Mouse (Mus musculus): ENCODE measurements around the gene Gzmk. TPM values are rescaled to one million over a fixed set of nuclear protein-coding genes. Genes with fewer than 3 reads are reported as not detected.
A peak's percentile ranks its signal among the peaks of the same experiment; 100 is the strongest.

Gzmk gene
- not detected in 2 replicates for polyA plus RNA-seq (2014; fragmentation: Nextera tagmentation; extraction: Ambion mirVana)

GRCm38 (mm10) chr13:113225811-113226210, at the start of gene Gzmk:
Gene Gzmk (minus strand): TSS chr13:113225908.
- no peaks in the 10 kb centered on the region for H3K9me3 ChIP-seq (ENCODE audit: control insufficient read depth, low read length)
- ATAC-seq (ENCODE audit: low read depth) (peak; percentile 63), DNase-seq (ENCODE audit: low spot score) (peak; percentile 24)
- no peak within 1 kb of the TSS for H3K9ac ChIP-seq (ENCODE audit: low read depth, low read length)
- H3K27me3 ChIP-seq (replicated peaks; ENCODE audit: control insufficient read depth, insufficient read depth, low read length): no peaks in the 10 kb centered on the region
- H3K4me2 ChIP-seq (ENCODE audit: low read depth, low read length): no peak within 1 kb of the TSS
- no peak within 1 kb of the TSS for H3K27ac ChIP-seq (replicated peaks; ENCODE audit: low read depth, low read length)
- H3K4me3 ChIP-seq (ENCODE audit: low read depth, low read length): no peak within 1 kb of the TSS
- WGBS: 60% methylated on average over 7 of the region's 7 CpGs
- H3K4me1 ChIP-seq (ENCODE audit: control insufficient read depth, insufficient read depth, low read length): peaks cover 9% of the 10 kb centered on the region; the same call in 1 of the 2 replicates
- no peaks in the 10 kb centered on the region for H3K36me3 ChIP-seq (ENCODE audit: control insufficient read depth, insufficient read depth, low read length)

GRCm38 (mm10) chr13:113271189-113271588, 45.5 kb upstream of the Gzmk start:
- Histone ChIP-seq H3K4me1 (ENCODE audit: control insufficient read depth, insufficient read depth, low read length) (no peaks in the 10 kb centered on the region), H3K9ac (ENCODE audit: low read depth, low read length) (no peak overlapping the region), H3K9me3 (ENCODE audit: control insufficient read depth, low read length) (no peaks in the 10 kb centered on the region), H3K27ac (replicated peaks; ENCODE audit: low read depth, low read length) (no peak overlapping the region), H3K36me3 (ENCODE audit: control insufficient read depth, insufficient read depth, low read length) (no peaks in the 10 kb centered on the region), H3K4me3 (ENCODE audit: low read depth, low read length) (no peak overlapping the region), H3K4me2 (ENCODE audit: low read depth, low read length) (no peak overlapping the region), H3K27me3 (replicated peaks; ENCODE audit: control insufficient read depth, insufficient read depth, low read length) (no peaks in the 10 kb centered on the region)
- DNase-seq (ENCODE audit: low spot score) (no peak), ATAC-seq (ENCODE audit: low read depth) (no peak)
- WGBS: 84% methylated on average over 8 of the region's 8 CpGs

GRCm38 (mm10) chr13:113269777-113270776, 44.4 kb upstream of the Gzmk start:
- DNase-seq (ENCODE audit: low spot score): peak; percentile 91
- H3K4me2 ChIP-seq (ENCODE audit: low read depth, low read length): no peak overlapping the region
- no peaks in the 10 kb centered on the region for H3K36me3 ChIP-seq (ENCODE audit: control insufficient read depth, insufficient read depth, low read length)
- no peaks in the 10 kb centered on the region for H3K4me1 ChIP-seq (ENCODE audit: control insufficient read depth, insufficient read depth, low read length)
- peak; percentile 87 for ATAC-seq (ENCODE audit: low read depth)
- H3K27ac ChIP-seq (replicated peaks; ENCODE audit: low read depth, low read length): no peak overlapping the region
- H3K9me3 ChIP-seq (ENCODE audit: control insufficient read depth, low read length): no peaks in the 10 kb centered on the region
- H3K27me3 ChIP-seq (replicated peaks; ENCODE audit: control insufficient read depth, insufficient read depth, low read length): no peaks in the 10 kb centered on the region
- no peak overlapping the region for H3K4me3 ChIP-seq (ENCODE audit: low read depth, low read length)
- 50% methylated on average over 18 of the region's 18 CpGs for WGBS
- H3K9ac ChIP-seq (ENCODE audit: low read depth, low read length): peak overlapping the region; percentile 37; the same call in 1 of the 2 replicates

GRCm38 (mm10) chr13:113267204-113267603, 41.5 kb upstream of the Gzmk start:
- DNase-seq (ENCODE audit: low spot score): no peak
- Histone ChIP-seq H3K36me3 (ENCODE audit: control insufficient read depth, insufficient read depth, low read length) (no peaks in the 10 kb centered on the region), H3K9me3 (ENCODE audit: control insufficient read depth, low read length) (no peaks in the 10 kb centered on the region), H3K27me3 (replicated peaks; ENCODE audit: control insufficient read depth, insufficient read depth, low read length) (no peaks in the 10 kb centered on the region), H3K9ac (ENCODE audit: low read depth, low read length) (no peak overlapping the region), H3K4me1 (ENCODE audit: control insufficient read depth, insufficient read depth, low read length) (no peaks in the 10 kb centered on the region), H3K4me2 (ENCODE audit: low read depth, low read length) (no peak overlapping the region), H3K4me3 (ENCODE audit: low read depth, low read length) (no peak overlapping the region), H3K27ac (replicated peaks; ENCODE audit: low read depth, low read length) (no peak overlapping the region)
- no peak for ATAC-seq (ENCODE audit: low read depth)
- 84% methylated on average over 3 of the region's 3 CpGs for WGBS

- DNase-seq (ENCODE audit: low spot score) (peak; percentile 79), ATAC-seq (ENCODE audit: low read depth) (no peak)
- WGBS: 28% methylated on average over 9 of the region's 9 CpGs
- no peaks in the 10 kb centered on the region for H3K9me3 ChIP-seq (ENCODE audit: control insufficient read depth, low read length)
- H3K27me3 ChIP-seq (replicated peaks; ENCODE audit: control insufficient read depth, insufficient read depth, low read length): no peaks in the 10 kb centered on the region
- H3K4me1 ChIP-seq (ENCODE audit: control insufficient read depth, insufficient read depth, low read length): no peaks in the 10 kb centered on the region
- no peak overlapping the region for H3K27ac ChIP-seq (replicated peaks; ENCODE audit: low read depth, low read length)
- H3K4me3 ChIP-seq (ENCODE audit: low read depth, low read length): no peak overlapping the region
- no peak overlapping the region for H3K4me2 ChIP-seq (ENCODE audit: low read depth, low read length)
- H3K9ac ChIP-seq (ENCODE audit: low read depth, low read length): no peak overlapping the region
- H3K36me3 ChIP-seq (ENCODE audit: control insufficient read depth, insufficient read depth, low read length): no peaks in the 10 kb centered on the region
Measured at GRCm38 (mm10) chr13:113266495-113266951, 40.8 kb upstream of the Gzmk start.

GRCm38 (mm10) chr13:113265257-113265656, 39.5 kb upstream of the Gzmk start:
- H3K4me3 ChIP-seq (ENCODE audit: low read depth, low read length): no peak overlapping the region
- H3K36me3 ChIP-seq (ENCODE audit: control insufficient read depth, insufficient read depth, low read length): no peaks in the 10 kb centered on the region
- no peaks in the 10 kb centered on the region for H3K4me1 ChIP-seq (ENCODE audit: control insufficient read depth, insufficient read depth, low read length)
- H3K27ac ChIP-seq (replicated peaks; ENCODE audit: low read depth, low read length): no peak overlapping the region
- ATAC-seq (ENCODE audit: low read depth) (no peak), DNase-seq (ENCODE audit: low spot score) (peak; percentile 65)
- H3K4me2 ChIP-seq (ENCODE audit: low read depth, low read length): no peak overlapping the region
- H3K9ac ChIP-seq (ENCODE audit: low read depth, low read length): no peak overlapping the region
- no peaks in the 10 kb centered on the region for H3K9me3 ChIP-seq (ENCODE audit: control insufficient read depth, low read length)
- no peaks in the 10 kb centered on the region for H3K27me3 ChIP-seq (replicated peaks; ENCODE audit: control insufficient read depth, insufficient read depth, low read length)
- 25% methylated on average over 13 of the region's 13 CpGs for WGBS

GRCm38 (mm10) chr13:113262822-113263221, 37.1 kb upstream of the Gzmk start:
- ATAC-seq (ENCODE audit: low read depth) (no peak), DNase-seq (ENCODE audit: low spot score) (peak; percentile 83)
- Histone ChIP-seq H3K4me1 (ENCODE audit: control insufficient read depth, insufficient read depth, low read length) (no peaks in the 10 kb centered on the region), H3K27ac (replicated peaks; ENCODE audit: low read depth, low read length) (no peak overlapping the region), H3K4me2 (ENCODE audit: low read depth, low read length) (no peak overlapping the region), H3K9ac (ENCODE audit: low read depth, low read length) (no peak overlapping the region), H3K36me3 (ENCODE audit: control insufficient read depth, insufficient read depth, low read length) (no peaks in the 10 kb centered on the region), H3K27me3 (replicated peaks; ENCODE audit: control insufficient read depth, insufficient read depth, low read length) (no peaks in the 10 kb centered on the region), H3K9me3 (ENCODE audit: control insufficient read depth, low read length) (no peaks in the 10 kb centered on the region), H3K4me3 (ENCODE audit: low read depth, low read length) (no peak overlapping the region)
- WGBS: 50% methylated on average over 12 of the region's 12 CpGs

- Histone ChIP-seq H3K36me3 (ENCODE audit: control insufficient read depth, insufficient read depth, low read length) (no peaks in the 10 kb centered on the region), H3K9me3 (ENCODE audit: control insufficient read depth, low read length) (no peaks in the 10 kb centered on the region), H3K9ac (ENCODE audit: low read depth, low read length) (no peak overlapping the region), H3K27me3 (replicated peaks; ENCODE audit: control insufficient read depth, insufficient read depth, low read length) (no peaks in the 10 kb centered on the region), H3K4me2 (ENCODE audit: low read depth, low read length) (no peak overlapping the region), H3K4me1 (ENCODE audit: control insufficient read depth, insufficient read depth, low read length) (no peaks in the 10 kb centered on the region), H3K4me3 (ENCODE audit: low read depth, low read length) (no peak overlapping the region), H3K27ac (replicated peaks; ENCODE audit: low read depth, low read length) (no peak overlapping the region)
- no peak for ATAC-seq (ENCODE audit: low read depth)
- 89% methylated on average over 5 of the region's 5 CpGs for WGBS
- DNase-seq (ENCODE audit: low spot score): no peak
Measured at GRCm38 (mm10) chr13:113259237-113259636, 33.5 kb upstream of the Gzmk start.

Measured in embryonic facial prominence, embryonic 14.5 days (tissue).